Mouse (Mus musculus) spleen, adult 2 months (tissue): ENCODE measurements at regions not wholly inside any gene's neighbourhood (a gene's known extent, or its start where the extent isn't known, plus 50 kb on each side); places are given as distances from the start of the nearest gene placed in this dataset.

Experiments used
- DNase-seq, 2 experiments: peaks; one replicate each; pipeline versions ENCODE4 v3.0.0 to v3.0.0-alpha.2; 2012 to 2021; ENCODE audit warnings: low spot score in 2 of 2, low read depth in 1 of 2
- H3K27ac ChIP-seq: fragments of 200-500 bp; 2 replicates; pipeline ENCODE4 v1.5.1; 2012; ENCODE audit warnings: low read length, inconsistent platforms; ENCODE audit not compliant: insufficient read depth
- H3K27me3 ChIP-seq: fragments of 200-500 bp; 2 replicates; pipeline ENCODE4 v1.6.1; 2012; ENCODE audit warnings: mild to moderate bottlenecking, moderate library complexity, low read length, inconsistent platforms; ENCODE audit not compliant: control insufficient read depth, insufficient read depth
- H3K36me3 ChIP-seq: fragments of 200-500 bp; 2 replicates; pipeline ENCODE4 v1.6.1; 2012; ENCODE audit warnings: mild to moderate bottlenecking, low read length, inconsistent platforms; ENCODE audit not compliant: control insufficient read depth, insufficient read depth
- H3K4me1 ChIP-seq: fragments of 200-500 bp; 2 replicates; pipeline ENCODE4 v1.6.1; 2011; ENCODE audit warnings: inconsistent platforms; ENCODE audit not compliant: control insufficient read depth, insufficient read depth, insufficient read length
- H3K4me3 ChIP-seq: fragments of 200-500 bp; 2 replicates; pipeline ENCODE4 v1.5.1; 2011; ENCODE audit warnings: mild to moderate bottlenecking, inconsistent platforms; ENCODE audit not compliant: insufficient read depth, insufficient read length; ENCODE audit errors: extremely low read depth
- CTCF ChIP-seq: fragments of 200-500 bp; IDR thresholded peaks from 2 replicates; pipeline ENCODE4 v1.5.1; 2011; ENCODE audit warnings: mild to moderate bottlenecking, inconsistent platforms; ENCODE audit not compliant: insufficient read depth, insufficient read length, insufficient replicate concordance; ENCODE audit errors: extremely low read depth
- POLR2A ChIP-seq: fragments of 200-500 bp; IDR thresholded peaks from 2 replicates; pipeline ENCODE4 v1.6.1; 2011; ENCODE audit warnings: low read depth, low read length, inconsistent platforms
- WGBS: fragments of 180-500 bp; shearing (Covaris S2); methylation state at CpG from one replicate; pipeline ENCODE4 v1.1.7; 2018; 5-methylcytosine and 5-hydroxymethylcytosine counted together

- TF ChIP-seq POLR2A, result no peak
- no peak for TF ChIP-seq CTCF
- Histone ChIP-seq H3K27ac (no peak overlapping the region), H3K36me3 (no peaks in the 10 kb centered on the region), H3K4me1 (no peaks in the 10 kb centered on the region), H3K27me3 (no peaks in the 10 kb centered on the region), H3K4me3 (no peak overlapping the region)
- DNase-seq, result no peak
- WGBS, result 90% methylated on average over 2 of the region's 2 CpGs
Observed at GRCm38 (mm10) chr3:115622300-115622699, 92.6 kb downstream of the S1pr1 start.

DNA sequence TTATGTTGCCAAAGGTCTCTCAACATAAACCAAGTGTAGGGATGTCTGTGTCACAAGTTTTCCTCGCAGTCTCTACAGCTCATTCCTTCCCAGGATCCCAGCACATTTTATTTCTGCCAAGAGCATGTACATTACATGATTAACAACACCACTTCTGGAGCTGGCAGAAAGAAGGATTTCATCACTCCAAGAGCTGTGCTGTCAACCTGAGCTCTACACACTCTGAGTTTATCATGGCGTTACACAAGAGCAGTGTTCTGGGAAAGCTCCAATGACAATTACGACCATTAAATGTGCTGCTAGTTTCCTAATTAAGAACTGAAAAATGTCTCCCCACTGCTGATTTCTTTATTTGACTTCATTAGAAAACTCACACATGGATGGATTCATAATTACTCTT, 94.9 kb downstream of the S1pr1 start:
- no peaks in the 10 kb centered on the region for H3K27me3 ChIP-seq
- DNase-seq, result no peak
- no peaks in the 10 kb centered on the region for H3K4me1 ChIP-seq
- H3K27ac ChIP-seq, result no peak overlapping the region
- no peaks in the 10 kb centered on the region for H3K36me3 ChIP-seq
- no peak overlapping the region for H3K4me3 ChIP-seq
- 86% methylated on average over 3 of the region's 3 CpGs for WGBS
- TF ChIP-seq CTCF, result no peak
- TF ChIP-seq POLR2A, result no peak

- Histone ChIP-seq H3K27me3 (no peaks in the 10 kb centered on the region), H3K36me3 (no peaks in the 10 kb centered on the region), H3K27ac (no peak overlapping the region), H3K4me3 (no peak overlapping the region), H3K4me1 (no peaks in the 10 kb centered on the region)
- 59% methylated on average over 7 of the region's 7 CpGs for WGBS
- TF ChIP-seq POLR2A (no peak), CTCF (peak; percentile 36; the same call in 1 of the 2 replicates)
- peak in 1 of 2 experiments; percentile 42 for DNase-seq
Observed at GRCm38 (mm10) chr3:115615994-115616598, 98.8 kb downstream of the S1pr1 start.

- WGBS, result 88% methylated on average over 6 of the region's 6 CpGs
- TF ChIP-seq CTCF (no peak), POLR2A (no peak)
- DNase-seq, result no peak
Observed at GRCm38 (mm10) chr3:115612859-115613258, 102.0 kb downstream of the S1pr1 start.

GRCm38 (mm10) chr3:115608087-115608486, 106.8 kb downstream of the S1pr1 start:
- Histone ChIP-seq H3K27me3 (no peaks in the 10 kb centered on the region; the same call in 1 of the 2 replicates), H3K36me3 (no peaks in the 10 kb centered on the region), H3K27ac (no peak overlapping the region), H3K4me1 (no peaks in the 10 kb centered on the region), H3K4me3 (no peak overlapping the region)
- TF ChIP-seq POLR2A (no peak), CTCF (no peak)
- DNase-seq, result no peak
- 91% methylated on average over 5 of the region's 5 CpGs for WGBS

More at GRCm38 (mm10) chr3:115612859-115613258, 102.0 kb downstream of the S1pr1 start:
- no peaks in the 10 kb centered on the region for H3K27me3 ChIP-seq
- H3K4me3 ChIP-seq, result no peak overlapping the region
- H3K27ac ChIP-seq, result no peak overlapping the region
- no peaks in the 10 kb centered on the region for H3K36me3 ChIP-seq
- H3K4me1 ChIP-seq, result no peaks in the 10 kb centered on the region

DNA sequence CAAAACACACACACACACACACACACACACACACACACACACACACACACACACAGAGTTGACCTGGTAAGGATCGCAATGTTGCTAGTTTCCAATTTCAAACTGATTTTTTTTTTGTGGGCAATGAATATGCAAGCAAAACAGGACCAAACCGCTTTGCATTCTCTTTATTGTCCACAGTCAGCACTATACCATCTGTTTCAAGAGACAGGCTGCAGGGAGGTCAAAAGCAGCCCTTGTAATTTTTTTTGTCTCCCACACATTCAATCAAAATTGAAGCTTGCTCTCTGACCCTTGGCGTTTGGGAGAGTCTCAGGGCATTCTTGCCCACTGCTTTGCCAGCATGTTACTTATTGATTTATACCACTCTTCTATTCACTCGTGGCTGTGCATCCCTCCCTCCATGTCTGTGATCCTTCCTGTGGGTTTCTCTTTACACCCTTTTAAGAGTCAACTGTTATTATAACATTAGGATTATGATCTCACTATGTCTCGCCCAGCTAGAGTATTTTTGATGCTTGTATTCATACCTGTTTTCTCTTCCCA, 110.1 kb downstream of the S1pr1 start:
- 72% methylated on average over 5 of the region's 5 CpGs for WGBS
- TF ChIP-seq CTCF (no peak), POLR2A (no peak)

DNA sequence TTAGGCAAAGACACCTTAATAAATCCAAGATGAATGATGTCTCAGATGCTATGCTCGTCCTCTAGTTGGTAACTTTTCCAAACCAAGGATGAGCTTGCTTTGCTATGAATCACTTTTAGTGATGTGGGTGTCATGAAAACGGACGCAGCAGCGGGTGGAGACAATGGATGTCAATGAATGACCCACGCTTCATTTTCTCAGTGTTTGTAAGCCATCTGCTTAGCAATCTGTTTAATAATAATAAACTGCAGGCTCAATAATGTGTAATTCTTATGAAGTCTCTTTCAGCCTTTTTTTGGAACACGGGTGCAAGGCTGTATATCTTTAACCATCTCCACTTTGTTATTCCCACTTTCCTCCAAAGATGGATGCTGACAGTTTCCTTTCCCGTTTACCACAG, 110.6 kb downstream of the S1pr1 start:
- no peak for DNase-seq
- no peaks in the 10 kb centered on the region; the same call in 1 of the 2 replicates for H3K27me3 ChIP-seq
- H3K4me1 ChIP-seq, result no peaks in the 10 kb centered on the region
- H3K4me3 ChIP-seq, result no peak overlapping the region
- H3K36me3 ChIP-seq, result no peaks in the 10 kb centered on the region
- WGBS, result 84% methylated on average over 7 of the region's 7 CpGs
- H3K27ac ChIP-seq, result no peak overlapping the region
- no peak for TF ChIP-seq POLR2A
- TF ChIP-seq CTCF, result no peak

More for the DNA sequence above, 110.1 kb downstream of the S1pr1 start:
- Histone ChIP-seq H3K36me3 (no peaks in the 10 kb centered on the region), H3K27ac (no peak overlapping the region), H3K4me3 (no peak overlapping the region), H3K4me1 (no peaks in the 10 kb centered on the region), H3K27me3 (no peaks in the 10 kb centered on the region; the same call in 1 of the 2 replicates)
- no peak for DNase-seq
